In genomic region chr3:105890220-105890619, GRCm38 (mm10) we compare ENCODE assay signal across 21 mouse cellular contexts. TPM values are rescaled to one million over a fixed set of nuclear protein-coding genes. Genes with fewer than 3 reads are reported as not detected.
DNase-seq lines count a peak whose midpoint lies in the region; ATAC-seq and TF ChIP-seq lines count a peak whose summit lies in the region.
"Had no signal": no experiment of that assay in that cellular context is flagged by ENCODE, and none has a peak within 500 bp of the region (broad histone marks: within the 10 kb centered on the region; RNA-seq: fewer than 3 reads in every experiment).

No protein-coding gene starts in this region.

- H3K27me3 ChIP-seq in kidney, embryonic 14.5 days (ENCODE audit: control insufficient read depth, insufficient read depth, low read length): no peaks in the 10 kb centered on the region
- H3K27me3 ChIP-seq in myocyte (ENCODE audit: control insufficient read depth, insufficient read depth, insufficient read length): no peaks in the 10 kb centered on the region
- H3K27me3 ChIP-seq: intestine, embryonic 15.5 days; midbrain, embryonic 12.5 days had no signal

- H3K9ac ChIP-seq in kidney, embryonic 14.5 days (ENCODE audit: low read depth, low read length): no peak overlapping the region
- H3K9ac ChIP-seq: intestine, embryonic 15.5 days; liver, embryonic 15.5 days; midbrain, embryonic 12.5 days had no signal

- no peak for DNase-seq in gastrocnemius, adult 2 months
- DNase-seq in gastrocnemius, postnatal 10 days: no peak
- peak; percentile 10 to 18 for DNase-seq in kidney, postnatal 36 days
- peak; percentile 58 for DNase-seq in adipocyte (ENCODE audit: low spot score)
- no peak for DNase-seq in lung, postnatal 10 days
- DNase-seq in lung, adult 2 months: no peak
- DNase-seq: cerebellum, adult 11 months; kidney, postnatal 4 days; layer of hippocampus, postnatal 36 days; right cerebral cortex, adult 18-20 months had no signal

- H3K4me1 ChIP-seq in kidney, embryonic 14.5 days (ENCODE audit: control insufficient read depth, insufficient read depth, low read length): peaks cover 16% of the 10 kb centered on the region; the same call in 1 of the 2 replicates
- peaks cover 25% of the 10 kb centered on the region for H3K4me1 ChIP-seq in lung, adult 2 months (ENCODE audit: control insufficient read depth, insufficient read depth, low read length)
- H3K4me1 ChIP-seq: midbrain, embryonic 12.5 days had no signal

- intact Hi-C loops in gastrocnemius, adult 2 months (cut with DNase I): no loop called here

- H3K4me3 ChIP-seq in gastrocnemius, adult 2 months: no peak overlapping the region
- no peak overlapping the region for H3K4me3 ChIP-seq in kidney, embryonic 14.5 days (ENCODE audit: low read length)
- no peak overlapping the region for H3K4me3 ChIP-seq in myocyte
- H3K4me3 ChIP-seq in lung, adult 2 months (replicated peaks; ENCODE audit: extremely low read depth, low read depth, low read length): no peak overlapping the region
- H3K4me3 ChIP-seq: intestine, embryonic 15.5 days; limb, embryonic 10.5 days; liver, embryonic 15.5 days; midbrain, embryonic 12.5 days had no signal

- peak overlapping the region; percentile 87 for H3K27ac ChIP-seq in gastrocnemius, adult 2 months
- no peak overlapping the region for H3K27ac ChIP-seq in kidney, embryonic 14.5 days (ENCODE audit: low read depth, low read length)
- H3K27ac ChIP-seq: intestine, embryonic 15.5 days; limb, embryonic 10.5 days; liver, embryonic 15.5 days; midbrain, embryonic 12.5 days had no signal

- no peak overlapping the region for H3K4me2 ChIP-seq in kidney, embryonic 14.5 days (replicated peaks; ENCODE audit: low read depth, low read length)
- peak overlapping the region; percentile 12 for H3K4me2 ChIP-seq in myocyte (ENCODE audit: low read depth)
- H3K4me2 ChIP-seq: intestine, embryonic 15.5 days; liver, embryonic 15.5 days; midbrain, embryonic 12.5 days had no signal

- no peak for TF ChIP-seq CTCF in gastrocnemius, adult 2 months (IDR thresholded peaks at IDR 0.05)
- TF ChIP-seq CTCF in lung, adult 2 months (IDR thresholded peaks at IDR 0.05; ENCODE audit: insufficient read depth, low read length): no peak

- H3ac ChIP-seq in myocyte (ENCODE audit: control insufficient read depth, insufficient read length): no peak overlapping the region

- 68% methylated on average over 4 of the region's 4 CpGs for WGBS in kidney, embryonic 14.5 days
- WGBS in lung, adult 2 months: 65% methylated on average over 4 of the region's 4 CpGs

- no peak for ATAC-seq in kidney, embryonic 14.5 days (ENCODE audit: low FRiP score, low TSS enrichment)
- ATAC-seq: forebrain, embryonic 16.5 days; intestine, embryonic 15.5 days; Patski had no signal

- no peaks in the 10 kb centered on the region for H3K36me3 ChIP-seq in kidney, embryonic 14.5 days (ENCODE audit: control insufficient read depth, insufficient read depth, low read length)
- H3K36me3 ChIP-seq in myocyte (ENCODE audit: control insufficient read depth, insufficient read depth): no peaks in the 10 kb centered on the region
- H3K36me3 ChIP-seq: intestine, embryonic 15.5 days; limb, embryonic 10.5 days; liver, embryonic 15.5 days; midbrain, embryonic 12.5 days had no signal

- no peaks in the 10 kb centered on the region for H3K79me2 ChIP-seq in myocyte (ENCODE audit: control insufficient read depth, insufficient read depth)

- TF ChIP-seq POLR2A in myocyte (IDR thresholded peaks at IDR 0.05; ENCODE audit: insufficient read length, low read depth): no peak
- no peak for TF ChIP-seq POLR2A in lung, adult 2 months (IDR thresholded peaks at IDR 0.05; ENCODE audit: borderline replicate concordance, extremely low read depth, low read depth, low read length)

- no peaks in the 10 kb centered on the region for H3K9me3 ChIP-seq in kidney, embryonic 14.5 days (ENCODE audit: control insufficient read depth, low read length)
- H3K9me3 ChIP-seq: intestine, embryonic 15.5 days; limb, embryonic 10.5 days; liver, embryonic 15.5 days; midbrain, embryonic 12.5 days had no signal

TF ChIP-seq in myocyte, 11 proteins besides CTCF, POLR2A, EP300 and RAD21:
- TF ChIP-seq MYOG (IDR thresholded peaks at IDR 0.05; ENCODE audit: control insufficient read depth in 1 of 3, insufficient read depth in 1 of 3, insufficient read length in 2 of 3, low read depth in 2 of 3): no peak
- TF ChIP-seq REST (IDR thresholded peaks at IDR 0.05; ENCODE audit: insufficient read depth, insufficient read length): no peak
- no peak for TF ChIP-seq SRF (IDR thresholded peaks at IDR 0.05; ENCODE audit: control insufficient read depth, insufficient read length, low read depth)
- no peak for TF ChIP-seq TCF12 (IDR thresholded peaks at IDR 0.05; ENCODE audit: insufficient read depth, poor library complexity, severe bottlenecking)
- no peak for TF ChIP-seq USF1 (IDR thresholded peaks at IDR 0.05; ENCODE audit: low read depth)
- no peak for TF ChIP-seq E2F4 (IDR thresholded peaks at IDR 0.05; ENCODE audit: insufficient read depth)
- TF ChIP-seq CEBPB (IDR thresholded peaks at IDR 0.05; ENCODE audit: insufficient read depth, poor library complexity, severe bottlenecking): no peak
- TF ChIP-seq TCF3 (IDR thresholded peaks at IDR 0.05; ENCODE audit: insufficient read length, low read depth): no peak
- no peak for TF ChIP-seq POLR2AphosphoS2 (IDR thresholded peaks at IDR 0.05; ENCODE audit: insufficient read length, low read depth)
- TF ChIP-seq MAX (IDR thresholded peaks at IDR 0.05; ENCODE audit: low read depth): no peak
- no peak for TF ChIP-seq MYOD1 (IDR thresholded peaks at IDR 0.05; ENCODE audit: control insufficient read depth in 1 of 3, insufficient read length in 2 of 3, low read depth in 2 of 3)
TF ChIP-seq in myocyte: peak in this region for 0.

RNA-seq across cellular contexts. Expression of gene Tmigd3, which starts 19.5 kb away (rescaled TPM):
- total RNA-seq in gastrocnemius, adult 2 months (2021): not detected
- total RNA-seq in gastrocnemius, postnatal 10 days (2021): under 1 TPM in 1 of 2 experiments, not detected in 1; 0.36 TPM
- 0.53 TPM in 1 of 2 replicates, not detected in the other for polyA plus RNA-seq in kidney, embryonic 14.5 days (2014; fragmentation: Nextera tagmentation; extraction: Ambion mirVana)
- polyA plus RNA-seq in myocyte (2012; fragmentation: generic; extraction: Trizol): 0.48 TPM
- 1.3 and 2.2 TPM in 2 replicates for polyA plus RNA-seq in lung, adult 2 months (2012; rRNA removed)
- total RNA-seq: gastrocnemius, postnatal 4 days; layer of hippocampus, postnatal 36 days had no signal
- polyA plus RNA-seq: forebrain, embryonic 16.5 days; hindbrain, embryonic 11.5 days; limb, embryonic 10.5 days; midbrain, embryonic 12.5 days; Patski had no signal

RNA-seq across cellular contexts. Expression of gene Adora3, which starts 19.6 kb away (rescaled TPM):
- not detected for total RNA-seq in gastrocnemius, adult 2 months (2021)
- total RNA-seq in gastrocnemius, postnatal 10 days (2021): under 1 TPM; 0.19 to 0.29 TPM
- 0.18 TPM in 1 of 2 replicates, not detected in the other for polyA plus RNA-seq in kidney, embryonic 14.5 days (2014; fragmentation: Nextera tagmentation; extraction: Ambion mirVana)
- not detected for polyA plus RNA-seq in myocyte (2012; fragmentation: generic; extraction: Trizol)
- polyA plus RNA-seq in lung, adult 2 months (2012; rRNA removed): 0.84 and 1.2 TPM in 2 replicates
- polyA plus RNA-seq: midbrain, embryonic 12.5 days; Patski had no signal

RNA-seq across cellular contexts. Expression of gene I830077J02Rik, which starts 42.2 kb away (rescaled TPM):
- under 1 TPM; 0.84 to 0.92 TPM for total RNA-seq in gastrocnemius, adult 2 months (2021)
- under 1 TPM; 0.35 to 0.52 TPM for total RNA-seq in gastrocnemius, postnatal 10 days (2021)
- 0.64 and 0.70 TPM in 2 replicates for polyA plus RNA-seq in kidney, embryonic 14.5 days (2014; fragmentation: Nextera tagmentation; extraction: Ambion mirVana)
- 0.07 TPM for polyA plus RNA-seq in myocyte (2012; fragmentation: generic; extraction: Trizol)
- polyA plus RNA-seq in lung, adult 2 months (2012; rRNA removed): 2.3 and 3.7 TPM in 2 replicates
- polyA plus RNA-seq: forebrain, embryonic 16.5 days; testis, adult 2 months had no signal

Comparison
In these comparisons a context has a peak if more than half of its experiments do, and no peak if none do; other contexts are left out.
1. DNase-seq: peak in kidney, postnatal 36 days (2 of 2) and adipocyte (single experiment); none in gastrocnemius, adult 2 months (single experiment), gastrocnemius, postnatal 10 days (single experiment), lung, postnatal 10 days (single experiment) and lung, adult 2 months (single experiment).